Mouse (Mus musculus) bone marrow, adult 2 months (tissue): ENCODE results near the gene Sprn.

Source experiments
- CTCF ChIP-seq: fragments of 200-500 bp; IDR thresholded peaks from 2 replicates; pipeline ENCODE4 v1.5.1; 2011; ENCODE audit warnings: low read length, control low read depth; ENCODE audit not compliant: control insufficient read depth, insufficient read depth
- POLR2A ChIP-seq: fragments of 200-500 bp; IDR thresholded peaks from 2 replicates; pipeline ENCODE4 v1.6.1; 2011; ENCODE audit warnings: low read depth, mild to moderate bottlenecking, control low read depth, low read length, borderline replicate concordance; ENCODE audit not compliant: control insufficient read depth

DNA sequence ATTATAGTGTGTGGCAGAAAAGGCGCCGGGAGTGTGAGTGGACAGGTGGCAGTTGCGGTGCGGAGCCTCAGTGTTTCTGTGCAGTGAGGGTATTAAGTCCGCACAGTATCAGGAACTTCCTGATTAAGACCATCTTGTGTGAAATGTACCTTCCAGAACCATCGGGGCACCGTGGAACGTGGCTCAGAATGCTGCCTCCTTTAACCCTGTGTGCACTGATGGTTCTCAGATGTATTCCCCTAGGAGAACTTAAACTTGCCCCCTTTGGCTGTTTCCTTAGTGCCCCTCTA, 16.7 kb downstream of the Sprn start:
- no peak for TF ChIP-seq POLR2A
- no peak for TF ChIP-seq CTCF
